Mouse (Mus musculus): ENCODE data around the gene Csf1.

DNA sequence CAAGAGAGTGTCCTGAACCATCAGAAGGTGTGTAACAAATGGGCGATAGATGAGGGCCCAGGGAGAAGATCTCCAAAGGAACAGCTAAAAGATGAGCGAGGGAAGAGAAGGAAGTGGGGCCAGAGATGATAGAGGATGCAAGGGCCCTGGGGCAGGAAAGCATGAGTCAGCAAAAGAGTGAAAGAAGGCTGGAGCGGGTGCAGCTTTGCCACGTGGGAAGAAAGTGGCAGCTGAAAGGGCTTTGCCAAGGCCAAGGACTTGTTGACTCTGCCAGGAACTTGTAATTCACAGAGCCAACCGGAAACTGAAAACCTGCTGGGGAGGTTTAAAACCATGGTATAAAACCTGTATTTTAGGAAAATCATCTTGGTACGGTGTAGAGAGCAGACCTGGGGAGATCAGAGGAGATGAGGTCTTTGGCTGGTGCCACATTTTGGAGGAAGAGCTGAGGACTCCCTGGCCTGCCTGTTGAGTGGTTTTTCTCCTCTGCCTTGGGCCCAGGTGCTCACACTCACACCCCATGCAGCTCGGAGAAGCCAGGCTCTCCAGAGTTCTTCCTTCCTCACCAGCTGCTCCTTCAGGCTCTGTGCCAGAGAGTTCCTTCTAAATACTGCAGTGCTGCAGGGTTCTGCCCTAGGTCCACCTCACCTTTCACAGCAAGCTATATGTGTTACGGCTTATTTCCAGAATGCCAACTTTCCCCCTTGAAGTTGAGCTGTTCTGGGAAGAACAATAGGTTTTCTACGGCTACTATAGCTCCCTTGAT lies 9.3 kb downstream of the Csf1 start:
- TF ChIP-seq CHD2 (IDR thresholded peaks at IDR 0.05; ENCODE audit: low read length), result no peak
- no peak for TF ChIP-seq TCF12 (IDR thresholded peaks at IDR 0.05; ENCODE audit: low read depth, low read length)
- TF ChIP-seq HCFC1 (IDR thresholded peaks at IDR 0.05; ENCODE audit: low read depth, low read length), result no peak
- no peak for TF ChIP-seq NELFE (IDR thresholded peaks at IDR 0.05; ENCODE audit: low read depth, low read length)
- TF ChIP-seq CTCF (IDR thresholded peaks at IDR 0.05 in 2 of 3, conservative IDR thresholded peaks at IDR 0.05 in 1 of 3; ENCODE audit: control insufficient read depth in 1 of 3, insufficient read depth in 1 of 3, low read depth in 2 of 3, low read length in 3 of 3, poor library complexity in 1 of 3, severe bottlenecking in 1 of 3), result no peak
- TF ChIP-seq POLR2A (IDR thresholded peaks at IDR 0.05; ENCODE audit: control insufficient read depth in 1 of 2, insufficient read depth in 1 of 2, low read depth in 1 of 2, low read length in 2 of 2, poor library complexity in 1 of 2), result no peak
- no peak for TF ChIP-seq E2F4 (IDR thresholded peaks at IDR 0.05; ENCODE audit: borderline replicate concordance, low read depth, low read length)
- no peak for TF ChIP-seq GABPA (IDR thresholded peaks at IDR 0.05; ENCODE audit: low read depth, low read length)
- no peak for TF ChIP-seq JUND (IDR thresholded peaks at IDR 0.05; ENCODE audit: low read depth, low read length)
- TF ChIP-seq UBTF (IDR thresholded peaks at IDR 0.05; ENCODE audit: borderline replicate concordance, insufficient read depth, low read depth, low read length), result no peak

Measured in MEL (cell line).